Mouse (Mus musculus) megakaryocyte, embryonic 14.5 days (primary cell): ENCODE results near the gene Aldh3a2.

ENCODE experiments used
- FLI1 ChIP-seq: IDR thresholded peaks from 2 replicates; pipeline ENCODE4 v1.6.1; 2012; ENCODE audit warnings: low read length, inconsistent platforms, mixed read lengths
- GATA1 ChIP-seq: IDR thresholded peaks from 3 replicates; pipeline ENCODE4 v1.6.1; 2012; ENCODE audit warnings: mixed read lengths, low read length, inconsistent platforms, borderline replicate concordance

DNA sequence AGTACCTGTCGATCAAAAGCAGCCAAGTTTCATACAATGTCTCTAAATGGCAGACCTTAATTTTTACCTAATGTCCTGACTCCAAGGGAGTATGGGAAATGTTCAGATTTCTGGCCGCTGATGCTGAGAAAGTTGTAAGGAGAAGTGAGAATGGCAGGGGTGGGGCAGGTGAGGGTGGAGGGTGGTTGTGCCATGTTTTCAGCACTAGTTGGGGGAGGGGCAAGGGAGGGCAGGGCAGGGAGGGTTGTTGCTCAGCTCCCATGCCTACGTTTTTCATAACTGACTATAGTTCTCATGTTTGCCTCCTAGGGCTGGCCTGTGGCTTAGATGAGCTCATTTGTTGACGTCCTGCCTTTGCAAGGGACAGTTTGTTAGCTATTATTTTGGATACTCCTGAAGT lies 41.8 kb downstream of the Aldh3a2 start:
- TF ChIP-seq FLI1: no peak
- no peak for TF ChIP-seq GATA1
